Mouse (Mus musculus): ENCODE measurements around the gene Zfp341. TPM values are rescaled to one million over a fixed set of nuclear protein-coding genes. Genes with fewer than 3 reads are reported as not detected.

The Zfp341 gene
- total RNA-seq, 2 experiments from 2014 or later = 0.77 to 1.7 TPM

DNA sequence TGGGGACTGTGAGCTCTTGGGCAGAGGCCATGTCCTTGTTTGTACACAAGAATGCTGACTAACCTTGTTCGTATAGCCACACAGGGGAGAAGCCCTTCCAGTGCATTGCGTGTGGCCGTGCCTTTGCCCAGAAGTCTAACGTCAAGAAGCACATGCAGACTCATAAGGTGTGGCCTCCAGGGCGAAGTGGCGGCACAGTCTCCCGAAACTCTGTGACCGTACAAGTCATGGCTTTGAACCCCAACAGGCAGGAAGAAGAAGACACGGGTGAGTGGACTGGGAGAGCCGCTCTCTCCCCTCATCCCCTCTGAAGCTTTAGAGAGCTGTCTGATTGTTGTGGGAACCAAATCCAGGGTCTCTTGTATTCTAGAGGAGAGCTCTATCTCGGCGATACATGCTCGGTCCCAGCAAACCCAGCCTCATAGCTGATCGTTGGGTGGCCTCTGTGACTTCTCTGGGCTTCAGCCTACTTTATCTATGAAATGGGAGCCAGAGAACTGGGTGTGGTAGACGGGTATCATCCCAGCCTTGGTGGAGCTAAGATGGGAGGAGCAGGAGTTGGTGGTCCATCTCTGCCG is 19.2 kb downstream of the Zfp341 start:
- no peak for ATAC-seq (replicated peaks; ENCODE audit: poor library complexity, severe bottlenecking)

- ATAC-seq (replicated peaks; ENCODE audit: poor library complexity, severe bottlenecking) = no peak
These were observed 20.1 kb downstream of the Zfp341 start for GRCm38 (mm10) chr2:154633039-154633742.

GRCm38 (mm10) chr2:154633876-154634644 is 21.0 kb downstream of the Zfp341 start:
- ATAC-seq (replicated peaks; ENCODE audit: poor library complexity, severe bottlenecking) = no peak

GRCm38 (mm10) chr2:154635826-154636225 is 22.7 kb downstream of the Zfp341 start:
- ATAC-seq (replicated peaks; ENCODE audit: poor library complexity, severe bottlenecking) = no peak

- no peak for ATAC-seq (replicated peaks; ENCODE audit: poor library complexity, severe bottlenecking)
These were observed 25.4 kb downstream of the Zfp341 start for GRCm38 (mm10) chr2:154638521-154638920.

DNA sequence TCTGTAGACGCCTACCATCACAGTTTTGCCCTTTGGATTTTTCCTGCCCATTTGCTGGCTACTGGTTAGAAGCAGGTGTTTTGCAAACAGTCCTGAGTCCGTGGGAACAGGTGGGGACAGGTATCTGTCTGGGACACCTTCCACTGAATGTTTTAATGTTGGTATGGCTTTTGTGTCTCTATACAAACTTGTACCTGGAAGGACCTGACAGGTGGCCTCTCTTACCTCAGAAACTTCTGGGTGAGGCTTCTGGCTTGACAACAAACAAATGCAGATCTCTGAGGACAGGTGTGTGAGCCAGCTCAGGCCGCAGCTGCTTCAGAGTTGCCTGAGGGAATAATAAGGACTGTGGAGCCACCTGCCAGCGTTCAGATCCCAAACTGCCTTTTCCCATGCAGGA is 26.0 kb downstream of the Zfp341 start:
- ATAC-seq (replicated peaks; ENCODE audit: poor library complexity, severe bottlenecking) = no peak

- ATAC-seq (replicated peaks; ENCODE audit: poor library complexity, severe bottlenecking) = no peak
These were observed 28.1 kb downstream of the Zfp341 start for GRCm38 (mm10) chr2:154641176-154641575.

DNA sequence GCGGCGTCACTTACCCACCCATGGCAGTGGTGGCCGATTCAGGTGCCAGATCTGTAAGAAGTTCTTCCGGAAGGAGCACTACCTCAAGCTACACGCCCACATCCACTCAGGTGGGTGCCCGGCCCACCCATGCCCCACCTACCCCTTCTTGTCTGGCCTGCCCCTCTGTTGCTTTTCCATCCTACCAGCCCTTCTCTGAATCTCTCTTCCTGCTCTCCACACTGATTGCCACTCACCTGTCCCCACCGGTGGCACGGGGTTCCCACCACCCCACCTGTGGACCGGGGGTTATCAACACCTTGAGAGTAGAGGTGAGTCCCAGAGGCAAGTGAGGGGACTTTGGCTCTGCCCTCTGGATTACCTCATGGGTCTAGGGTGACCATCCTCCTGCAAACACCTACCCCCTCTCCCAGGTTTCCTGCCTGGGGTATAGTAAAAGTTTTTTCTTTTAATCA is 28.9 kb downstream of the Zfp341 start:
- no peak for ATAC-seq (replicated peaks; ENCODE audit: poor library complexity, severe bottlenecking)

- no peak for ATAC-seq (replicated peaks; ENCODE audit: poor library complexity, severe bottlenecking)
These were observed 29.8 kb downstream of the Zfp341 start for GRCm38 (mm10) chr2:154642712-154643385.

DNA sequence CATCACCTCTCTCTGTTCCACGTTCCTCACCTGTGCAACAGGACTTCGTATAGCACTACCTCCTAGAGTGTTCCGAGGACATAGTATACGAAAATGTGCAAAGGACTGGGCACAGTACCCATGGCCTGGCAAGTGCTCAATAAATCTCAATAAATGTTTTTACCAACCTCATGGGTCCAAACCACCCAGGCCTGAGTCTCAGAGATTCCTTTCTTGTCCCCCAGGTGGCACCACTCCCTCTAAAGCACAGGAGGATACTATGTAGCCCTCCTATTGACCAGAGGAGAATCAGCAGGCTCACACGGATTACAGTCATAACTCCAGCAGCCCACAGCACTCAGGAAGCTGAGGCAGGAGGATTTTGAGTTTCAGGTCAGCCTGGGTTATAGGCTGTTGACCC is 33.5 kb downstream of the Zfp341 start:
- peak; percentile 65 for ATAC-seq (replicated peaks; ENCODE audit: poor library complexity, severe bottlenecking)

DNA sequence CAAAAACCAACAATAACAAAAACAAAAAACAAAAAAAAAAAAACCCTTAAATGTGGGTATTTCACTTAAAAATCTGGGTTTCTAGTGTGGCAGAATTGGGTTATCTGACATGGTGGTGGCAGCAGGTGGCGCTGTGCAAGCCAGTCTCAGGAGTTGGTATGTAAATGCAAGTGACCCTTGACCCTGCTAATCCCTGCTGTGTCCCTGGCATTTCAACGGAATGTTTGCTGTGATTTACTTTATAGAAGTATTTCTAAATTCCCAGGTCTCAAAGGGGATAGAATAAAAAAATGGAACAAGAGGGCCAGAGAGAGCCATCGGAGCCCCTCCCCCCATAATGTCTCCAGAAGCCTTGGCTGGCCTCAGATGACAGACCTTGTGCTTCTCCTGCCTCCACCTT is 35.0 kb downstream of the Zfp341 start:
- ATAC-seq (replicated peaks; ENCODE audit: poor library complexity, severe bottlenecking) = 0 out of 2 replicates have a peak, but pooled peaks have one; percentile 34

DNA sequence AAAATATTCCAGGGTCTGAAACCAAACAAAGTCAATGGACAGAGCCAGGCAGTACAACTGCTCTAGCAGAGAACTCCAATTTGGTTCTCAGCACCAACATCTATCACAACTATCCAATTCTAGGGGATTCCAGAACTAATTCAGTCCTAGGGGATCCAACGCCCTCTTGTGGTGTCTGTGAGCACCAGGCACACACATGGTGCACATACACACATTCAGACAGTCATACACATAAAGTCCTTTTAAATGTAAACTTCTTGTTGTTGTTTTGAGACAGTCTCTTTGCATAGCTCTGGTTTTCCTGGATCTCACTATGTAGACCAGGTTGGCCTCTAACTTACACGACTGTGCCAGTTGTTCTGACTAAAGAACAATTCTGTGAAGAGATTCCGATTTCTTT is 37.3 kb downstream of the Zfp341 start:
- no peak for ATAC-seq (replicated peaks; ENCODE audit: poor library complexity, severe bottlenecking)

DNA sequence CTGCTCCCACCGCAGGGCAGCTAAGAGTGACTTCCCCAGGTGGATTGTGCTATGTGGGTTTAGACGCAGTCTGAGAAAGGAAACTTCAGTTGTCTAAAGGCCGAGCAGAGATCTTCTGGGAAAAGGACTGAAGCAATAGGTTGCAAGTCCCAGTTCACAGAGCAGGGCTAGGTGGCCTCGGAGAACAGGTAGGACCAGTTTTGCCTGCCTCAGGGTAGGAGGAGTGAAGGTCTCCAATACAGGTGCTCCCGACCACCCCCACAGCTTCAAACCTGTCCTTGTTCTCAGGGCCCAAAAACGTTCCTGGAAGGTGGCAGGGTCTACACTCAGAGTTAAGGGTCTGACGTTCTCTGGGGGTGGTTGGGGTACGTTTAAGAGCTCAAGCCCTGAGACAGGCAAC is 38.3 kb downstream of the Zfp341 start, which contains the start of gene Chmp4b:
TSS of gene Chmp4b (plus strand) at position 343 of the 400 bp plus-strand sequence.
- no peak for ATAC-seq (replicated peaks; ENCODE audit: poor library complexity, severe bottlenecking)

- ATAC-seq (replicated peaks; ENCODE audit: poor library complexity, severe bottlenecking) = no peak
These were observed 41.9 kb downstream of the Zfp341 start for GRCm38 (mm10) chr2:154654976-154655375.

GRCm38 (mm10) chr2:154655878-154656414 is 42.8 kb downstream of the Zfp341 start:
- no peak for ATAC-seq (replicated peaks; ENCODE audit: poor library complexity, severe bottlenecking)

DNA sequence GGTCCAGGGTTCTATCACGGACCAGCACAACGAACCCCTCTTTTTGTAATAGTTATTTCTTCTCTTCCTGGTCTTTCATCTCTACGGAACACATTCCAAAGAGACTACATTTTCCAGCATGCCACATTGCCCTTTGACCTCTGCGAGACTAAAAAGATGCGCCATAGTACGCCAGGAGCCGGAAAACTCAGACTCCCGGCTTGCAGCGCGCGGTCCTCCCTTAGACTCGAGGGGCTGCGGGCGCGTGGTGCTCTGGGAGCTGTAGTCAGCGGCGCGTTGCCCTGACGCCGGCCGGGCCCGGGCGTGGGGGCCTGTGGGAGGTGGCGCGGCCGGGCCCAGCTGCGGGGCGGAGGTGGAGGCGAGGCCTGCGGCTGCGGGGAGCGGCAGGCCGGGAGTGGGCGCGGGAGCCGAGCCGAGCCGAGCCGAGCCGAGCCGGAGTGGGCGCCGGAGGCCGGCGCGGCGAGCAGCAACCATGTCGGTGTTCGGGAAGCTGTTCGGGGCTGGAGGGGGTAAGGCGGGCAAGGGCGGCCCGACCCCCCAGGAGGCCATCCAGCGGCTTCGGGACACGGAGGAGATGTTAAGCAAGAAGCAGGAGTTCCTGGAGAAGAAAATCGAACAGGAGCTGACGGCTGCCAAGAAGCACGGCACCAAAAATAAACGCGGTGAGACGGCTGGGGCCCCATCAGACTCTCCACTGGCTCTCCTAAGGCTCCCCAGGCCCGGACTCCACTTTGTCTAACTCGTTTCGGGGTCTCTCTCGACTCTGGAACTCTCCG is 43.8 kb downstream of the Zfp341 start:
- ATAC-seq (replicated peaks; ENCODE audit: poor library complexity, severe bottlenecking) = peak; percentile 82

- peak; percentile 80 for ATAC-seq (replicated peaks; ENCODE audit: poor library complexity, severe bottlenecking)
These were observed 44.6 kb downstream of the Zfp341 start for GRCm38 (mm10) chr2:154657486-154658237.

DNA sequence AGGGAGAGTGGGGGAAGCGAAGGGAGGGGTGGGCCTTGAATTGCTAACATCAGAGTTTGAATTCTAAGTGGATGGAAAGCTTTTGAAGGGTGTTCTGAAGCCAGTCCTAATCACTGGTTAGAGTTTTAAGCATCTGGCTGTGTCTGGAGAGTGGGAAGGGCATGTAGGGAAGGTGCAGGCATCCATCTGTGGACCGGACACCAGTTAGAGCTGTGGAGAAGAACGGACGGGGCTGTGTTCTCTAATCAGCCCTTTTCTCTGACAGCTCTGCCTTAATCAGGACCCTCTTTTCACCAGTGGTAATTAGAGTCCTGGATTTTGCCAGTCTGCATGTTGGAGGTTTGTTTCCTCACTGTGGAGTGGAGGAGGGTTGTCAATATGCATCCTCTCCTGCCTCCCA is 46.0 kb downstream of the Zfp341 start:
- no peak for ATAC-seq (replicated peaks; ENCODE audit: poor library complexity, severe bottlenecking)

DNA sequence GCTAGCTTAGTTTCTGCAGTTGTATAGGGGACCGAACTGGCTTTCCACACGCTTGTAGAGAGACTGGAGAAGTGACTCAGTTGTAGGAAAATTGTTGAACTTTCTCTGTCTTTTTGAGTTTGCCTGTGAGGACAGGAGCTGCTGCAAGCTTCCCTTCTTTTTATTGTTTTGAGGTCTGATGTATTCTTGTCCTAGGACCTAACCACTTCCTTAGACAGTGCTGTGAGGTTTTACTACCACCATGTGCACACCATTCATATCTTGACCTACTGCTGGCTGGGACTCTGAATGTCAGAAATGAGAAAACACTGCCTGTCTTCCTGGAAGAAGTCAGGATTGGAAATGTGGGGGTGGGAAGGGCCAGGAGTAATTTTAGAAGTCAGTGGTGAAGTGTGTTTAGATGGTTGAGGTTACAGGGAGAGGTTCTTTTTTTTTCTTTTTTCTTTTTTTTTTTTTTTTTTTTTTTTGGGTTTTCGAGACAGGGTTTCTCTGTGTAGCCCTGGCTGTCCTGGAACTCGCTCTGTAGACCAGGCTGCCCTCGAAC is 46.5 kb downstream of the Zfp341 start:
- 0 out of 2 replicates have a peak, but pooled peaks have one; percentile 12 for ATAC-seq (replicated peaks; ENCODE audit: poor library complexity, severe bottlenecking)
